Mouse (Mus musculus): ENCODE results near the gene Prkca. TPM values are rescaled to one million over a fixed set of nuclear protein-coding genes. Genes with fewer than 3 reads are reported as not detected.

Gene Prkca
- polyA plus RNA-seq, 1 experiment = 18.1 TPM

DNA sequence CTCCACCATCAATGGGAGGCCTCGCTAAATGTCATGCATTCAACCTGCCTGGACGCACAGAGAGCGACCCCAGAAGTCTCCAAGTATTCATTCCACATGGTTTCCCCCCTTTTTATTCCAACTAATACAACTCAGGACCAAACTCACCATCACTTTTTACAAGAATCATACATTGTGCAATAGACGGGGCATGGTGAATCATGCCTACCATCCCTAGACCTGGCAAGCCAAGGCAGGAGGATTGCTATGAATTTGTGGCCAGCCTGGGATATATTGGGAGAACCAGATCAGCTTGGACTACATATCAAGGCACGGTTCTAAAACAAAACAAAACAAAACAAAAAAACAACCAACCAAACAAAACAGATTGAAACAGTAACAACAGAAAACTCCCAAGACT lies 19.2 kb upstream of the Prkca start:
- H3K79me2 ChIP-seq (ENCODE audit: control insufficient read depth, insufficient read depth) = no peaks in the 10 kb centered on the region

DNA sequence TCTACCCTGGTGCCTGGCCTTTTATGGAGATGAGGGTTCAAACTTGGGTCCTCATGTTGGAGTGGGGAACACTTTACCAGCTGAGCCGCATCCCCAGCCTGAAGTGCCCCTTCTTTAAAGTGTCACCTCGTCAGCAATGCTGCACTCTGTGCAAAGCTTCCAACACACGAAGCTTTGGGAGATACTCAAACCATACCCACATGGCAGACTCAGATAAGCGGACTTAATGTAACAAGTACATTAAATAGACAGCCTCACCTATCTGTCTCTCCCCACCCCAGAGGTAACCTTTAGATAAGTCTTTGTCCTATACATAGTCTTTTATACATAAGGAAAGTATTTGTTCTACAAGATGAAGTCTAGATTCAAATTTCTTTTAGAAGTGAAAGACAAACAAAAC lies 17.3 kb upstream of the Prkca start:
- Histone ChIP-seq H3K4me3 (ENCODE audit: insufficient read depth, poor library complexity, severe bottlenecking) (no peak overlapping the region), H3K36me3 (ENCODE audit: control insufficient read depth, insufficient read depth) (no peaks in the 10 kb centered on the region), H3K79me3 (ENCODE audit: low read depth) (no peaks in the 10 kb centered on the region), H3K27me3 (ENCODE audit: control insufficient read depth, insufficient read depth, insufficient read length) (no peaks in the 10 kb centered on the region), H3K79me2 (ENCODE audit: control insufficient read depth, insufficient read depth) (no peaks in the 10 kb centered on the region), H3ac (ENCODE audit: control insufficient read depth, insufficient read length, low read depth) (no peak overlapping the region)
- TF ChIP-seq CEBPB (IDR thresholded peaks at IDR 0.05; ENCODE audit: low read depth) (no peak), CTCF (IDR thresholded peaks at IDR 0.05; ENCODE audit: control insufficient read depth, insufficient read depth, insufficient read length) (no peak), FOSL1 (IDR thresholded peaks at IDR 0.05; ENCODE audit: insufficient read depth, low read length, poor library complexity, severe bottlenecking) (no peak), MYOD1 (IDR thresholded peaks at IDR 0.05; ENCODE audit: control insufficient read depth, insufficient read length, low read depth) (no peak), USF1 (IDR thresholded peaks at IDR 0.05; ENCODE audit: low read depth) (no peak), MYOG (IDR thresholded peaks at IDR 0.05; ENCODE audit: control insufficient read depth, extremely low read depth, insufficient read length) (no peak), MAX (IDR thresholded peaks at IDR 0.05) (no peak)

More for the DNA sequence above, 19.2 kb upstream of the Prkca start:
- Histone ChIP-seq H3ac (ENCODE audit: control insufficient read depth, insufficient read length, low read depth) (no peak overlapping the region), H3K27me3 (ENCODE audit: control insufficient read depth, insufficient read depth, insufficient read length) (no peaks in the 10 kb centered on the region), H3K79me3 (ENCODE audit: low read depth) (no peaks in the 10 kb centered on the region), H3K4me3 (ENCODE audit: insufficient read depth, poor library complexity, severe bottlenecking) (no peak overlapping the region), H3K36me3 (ENCODE audit: control insufficient read depth, insufficient read depth) (no peaks in the 10 kb centered on the region)
- TF ChIP-seq CEBPB (IDR thresholded peaks at IDR 0.05; ENCODE audit: low read depth) (peak; percentile 95), USF1 (IDR thresholded peaks at IDR 0.05; ENCODE audit: low read depth) (no peak)

DNA sequence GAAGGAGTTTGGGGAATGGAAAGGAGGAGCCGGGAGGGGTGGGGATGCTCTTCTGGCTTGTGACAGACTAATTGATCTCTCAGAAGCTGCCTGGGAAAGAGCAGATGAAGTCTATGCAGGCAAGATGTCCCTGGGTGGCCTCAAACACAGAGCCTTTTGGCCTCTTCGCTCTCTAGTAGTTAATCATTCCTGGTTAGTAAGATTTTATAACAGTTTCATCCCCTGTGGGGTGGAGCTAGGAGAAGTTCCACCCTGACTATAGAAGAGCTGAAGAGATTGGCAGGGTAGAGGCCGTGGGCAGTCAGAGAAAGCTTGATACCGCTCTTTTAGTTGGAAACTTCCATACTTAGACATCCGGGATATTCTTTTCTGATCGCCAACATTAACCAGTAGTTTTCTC lies 15.2 kb upstream of the Prkca start:
- H3K4me3 ChIP-seq (ENCODE audit: insufficient read depth, poor library complexity, severe bottlenecking) = no peak overlapping the region
- no peaks in the 10 kb centered on the region for H3K36me3 ChIP-seq (ENCODE audit: control insufficient read depth, insufficient read depth)
- H3K27me3 ChIP-seq (ENCODE audit: control insufficient read depth, insufficient read depth, insufficient read length) = no peaks in the 10 kb centered on the region
- H3ac ChIP-seq (ENCODE audit: control insufficient read depth, insufficient read length, low read depth) = no peak overlapping the region
- TF ChIP-seq USF1 (IDR thresholded peaks at IDR 0.05; ENCODE audit: low read depth) (no peak), MYOD1 (IDR thresholded peaks at IDR 0.05; ENCODE audit: control insufficient read depth, insufficient read length, low read depth) (no peak), CEBPB (IDR thresholded peaks at IDR 0.05; ENCODE audit: low read depth) (no peak), CTCF (IDR thresholded peaks at IDR 0.05; ENCODE audit: control insufficient read depth, insufficient read depth, insufficient read length) (no peak), MYOG (IDR thresholded peaks at IDR 0.05; ENCODE audit: control insufficient read depth, extremely low read depth, insufficient read length) (no peak), MAX (IDR thresholded peaks at IDR 0.05) (no peak), FOSL1 (IDR thresholded peaks at IDR 0.05; ENCODE audit: insufficient read depth, low read length, poor library complexity, severe bottlenecking) (no peak)
- H3K79me3 ChIP-seq (ENCODE audit: low read depth) = no peaks in the 10 kb centered on the region
- no peaks in the 10 kb centered on the region for H3K79me2 ChIP-seq (ENCODE audit: control insufficient read depth, insufficient read depth)

DNA sequence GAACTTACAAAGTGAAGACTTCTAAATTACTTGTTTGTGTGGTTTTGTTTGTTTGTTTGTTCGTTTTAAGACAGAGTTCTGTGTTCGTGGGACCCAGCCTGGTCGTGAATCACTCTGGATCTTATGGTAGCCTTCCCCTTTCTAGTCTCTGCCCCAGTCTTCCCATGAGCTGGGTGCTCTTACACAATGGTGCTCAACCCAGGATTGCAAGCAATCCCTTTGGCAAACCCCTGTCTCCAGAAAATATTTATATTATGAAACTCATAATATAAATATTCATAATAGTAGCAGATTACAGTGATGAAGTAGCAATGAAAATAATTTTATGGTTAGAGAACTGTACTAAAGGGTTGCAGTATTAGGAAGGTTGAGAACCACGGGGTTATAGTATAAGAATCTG lies 12.3 kb upstream of the Prkca start:
- Histone ChIP-seq H3ac (ENCODE audit: control insufficient read depth, insufficient read length, low read depth) (no peak overlapping the region), H3K27me3 (ENCODE audit: control insufficient read depth, insufficient read depth, insufficient read length) (no peaks in the 10 kb centered on the region), H3K36me3 (ENCODE audit: control insufficient read depth, insufficient read depth) (no peaks in the 10 kb centered on the region), H3K79me3 (ENCODE audit: low read depth) (no peaks in the 10 kb centered on the region), H3K4me3 (ENCODE audit: insufficient read depth, poor library complexity, severe bottlenecking) (no peak overlapping the region), H3K79me2 (ENCODE audit: control insufficient read depth, insufficient read depth) (no peaks in the 10 kb centered on the region)
- TF ChIP-seq CTCF (IDR thresholded peaks at IDR 0.05; ENCODE audit: control insufficient read depth, insufficient read depth, insufficient read length) = no peak
- no peak for TF ChIP-seq MYOD1 (IDR thresholded peaks at IDR 0.05; ENCODE audit: control insufficient read depth, insufficient read length, low read depth)

GRCm38 (mm10) chr11:108352842-108353388 lies 9.2 kb upstream of the Prkca start:
- Histone ChIP-seq H3K79me3 (ENCODE audit: low read depth) (no peaks in the 10 kb centered on the region), H3K79me2 (ENCODE audit: control insufficient read depth, insufficient read depth) (no peaks in the 10 kb centered on the region), H3K4me3 (ENCODE audit: insufficient read depth, poor library complexity, severe bottlenecking) (no peak overlapping the region), H3K36me3 (ENCODE audit: control insufficient read depth, insufficient read depth) (no peaks in the 10 kb centered on the region), H3K27me3 (ENCODE audit: control insufficient read depth, insufficient read depth, insufficient read length) (no peaks in the 10 kb centered on the region), H3ac (ENCODE audit: control insufficient read depth, insufficient read length, low read depth) (no peak overlapping the region)
- TF ChIP-seq CTCF (IDR thresholded peaks at IDR 0.05; ENCODE audit: control insufficient read depth, insufficient read depth, insufficient read length) (no peak), MAX (IDR thresholded peaks at IDR 0.05) (no peak), MYOD1 (IDR thresholded peaks at IDR 0.05; ENCODE audit: control insufficient read depth, insufficient read length, low read depth) (no peak), FOSL1 (IDR thresholded peaks at IDR 0.05; ENCODE audit: insufficient read depth, low read length, poor library complexity, severe bottlenecking) (no peak), MYOG (IDR thresholded peaks at IDR 0.05; ENCODE audit: control insufficient read depth, extremely low read depth, insufficient read length) (no peak), CEBPB (IDR thresholded peaks at IDR 0.05; ENCODE audit: low read depth) (no peak), USF1 (IDR thresholded peaks at IDR 0.05; ENCODE audit: low read depth) (no peak)

- no peak for TF ChIP-seq FOSL1 (IDR thresholded peaks at IDR 0.05; ENCODE audit: insufficient read depth, low read length, poor library complexity, severe bottlenecking)
- no peak for TF ChIP-seq CEBPB (IDR thresholded peaks at IDR 0.05; ENCODE audit: low read depth)
- TF ChIP-seq CTCF (IDR thresholded peaks at IDR 0.05; ENCODE audit: control insufficient read depth, insufficient read depth, insufficient read length) = no peak
- TF ChIP-seq MYOD1 (IDR thresholded peaks at IDR 0.05; ENCODE audit: control insufficient read depth, insufficient read length, low read depth) = no peak
- no peak for TF ChIP-seq MYOG (IDR thresholded peaks at IDR 0.05; ENCODE audit: control insufficient read depth, extremely low read depth, insufficient read length)
- TF ChIP-seq MAX (IDR thresholded peaks at IDR 0.05) = no peak
- TF ChIP-seq USF1 (IDR thresholded peaks at IDR 0.05; ENCODE audit: low read depth) = no peak
Observed at GRCm38 (mm10) chr11:108350799-108351198, 7.1 kb upstream of the Prkca start.

More at GRCm38 (mm10) chr11:108350799-108351198, 7.1 kb upstream of the Prkca start:
- no peaks in the 10 kb centered on the region for H3K36me3 ChIP-seq (ENCODE audit: control insufficient read depth, insufficient read depth)
- H3K27me3 ChIP-seq (ENCODE audit: control insufficient read depth, insufficient read depth, insufficient read length) = no peaks in the 10 kb centered on the region
- H3K79me3 ChIP-seq (ENCODE audit: low read depth) = no peaks in the 10 kb centered on the region
- no peak overlapping the region for H3K4me3 ChIP-seq (ENCODE audit: insufficient read depth, poor library complexity, severe bottlenecking)
- no peaks in the 10 kb centered on the region for H3K79me2 ChIP-seq (ENCODE audit: control insufficient read depth, insufficient read depth)
- no peak overlapping the region for H3ac ChIP-seq (ENCODE audit: control insufficient read depth, insufficient read length, low read depth)
